Mouse (Mus musculus) embryonic stem cell, embryonic (primary cell): ENCODE data around the gene Dcaf1.

ENCODE experiments used
- CTCF ChIA-PET, 4 experiments: fragments of 300-600 bp in 2 of 4; fragments of 350-600 bp in 2 of 4; sonication (Branson Sonifier 250); formaldehyde crosslinking; loops; one replicate each; lab custom pipeline; 2022; ENCODE audit warnings: inconsistent platforms in 2 of 4; lab: Charles Lee
- POLR2A ChIA-PET, 4 experiments: fragments of 300-600 bp in 2 of 4; fragments of 350-600 bp in 2 of 4; sonication (Branson Sonifier 250); formaldehyde crosslinking; loops; one replicate each; lab custom pipeline; 2022; ENCODE audit warnings: antibody characterized with exemption in 4 of 4, inconsistent platforms in 1 of 4; lab: Charles Lee

The Dcaf1 gene

GRCm38 (mm10) chr9:106914878-106915277 lies 93.2 kb downstream of the Dcaf1 start:
- ChIA-PET POLR2A (no interaction called here), CTCF (interaction anchor here in 1 of 4 experiments (0.5 kb wide), 1 partner anchor 1046 kb away, joined by 3 read pairs; no protein-coding TSS in a partner anchor)
